13 mouse cellular contexts compared by ENCODE assay signal in genomic region chr12:12972756-12973435, GRCm38 (mm10). TPM values are rescaled to one million over a fixed set of nuclear protein-coding genes. Genes with fewer than 3 reads are reported as not detected.
DNase-seq lines count a peak whose midpoint lies in the region; ATAC-seq and TF ChIP-seq lines count a peak whose summit lies in the region.
"Had no signal": no experiment of that assay in that cellular context is flagged by ENCODE, and none has a peak within 500 bp of the region (broad histone marks: within the 10 kb centered on the region; RNA-seq: fewer than 3 reads in every experiment).

No protein-coding gene starts in this region.

- peak; percentile 7 for DNase-seq in embryo, embryonic 10 days (ENCODE audit: low spot score)
- DNase-seq in embryo, embryonic 9.5 days (ENCODE audit: extremely low spot score): no peak
- peak; percentile 34 for DNase-seq in embryo, embryonic 11 days
- peak; percentile 17 to 30 for DNase-seq in kidney, postnatal 4 days
- DNase-seq in thymus, adult 18-20 months: no peak
- DNase-seq in liver, postnatal 0 days: no peak
- DNase-seq in c-Kit-positive CD71-positive TER-119-positive erythroid progenitor cells, embryonic 14.5 days (ENCODE audit: low spot score): no peak

- H3K9ac ChIP-seq in heart, embryonic 11.5 days (ENCODE audit: low read depth, low read length): no peak overlapping the region
- no peak overlapping the region for H3K9ac ChIP-seq in liver, postnatal 0 days (replicated peaks)
- H3K9ac ChIP-seq: forebrain, embryonic 15.5 days; lung, embryonic 15.5 days; midbrain, embryonic 12.5 days; neural tube, embryonic 13.5 days had no signal

- H3K27me3 ChIP-seq in heart, embryonic 11.5 days (ENCODE audit: control insufficient read depth, insufficient read depth, low read length): no peaks in the 10 kb centered on the region
- H3K27me3 ChIP-seq in liver, postnatal 0 days (ENCODE audit: insufficient read depth, low read length): no peaks in the 10 kb centered on the region
- H3K27me3 ChIP-seq: forebrain, embryonic 15.5 days; lung, embryonic 15.5 days; midbrain, embryonic 12.5 days; neural tube, embryonic 13.5 days had no signal

- no peak; the same call in 1 of the 2 replicates for ATAC-seq in heart, embryonic 11.5 days (replicated peaks; ENCODE audit: insufficient number of reproducible peaks, low FRiP score, low TSS enrichment)
- no peak for ATAC-seq in liver, postnatal 0 days
- ATAC-seq: forebrain, embryonic 15.5 days had no signal

- TF ChIP-seq EP300 in liver, postnatal 0 days (IDR thresholded peaks at IDR 0.05; ENCODE audit: low read depth): no peak

- no peaks in the 10 kb centered on the region for H3K36me3 ChIP-seq in heart, embryonic 11.5 days (ENCODE audit: control insufficient read depth, insufficient read depth, low read length)
- H3K36me3 ChIP-seq in liver, postnatal 0 days (replicated peaks; ENCODE audit: insufficient read depth, low read length): no peaks in the 10 kb centered on the region
- H3K36me3 ChIP-seq: forebrain, embryonic 15.5 days; lung, embryonic 15.5 days; midbrain, embryonic 12.5 days; neural tube, embryonic 13.5 days had no signal

- H3K27ac ChIP-seq in heart, embryonic 11.5 days (ENCODE audit: low read depth, low read length): 0 out of 2 replicates have a peak overlapping the region, but pooled peaks have one; percentile 22
- H3K27ac ChIP-seq in liver, postnatal 0 days (ENCODE audit: low read depth): no peak overlapping the region
- H3K27ac ChIP-seq: forebrain, embryonic 15.5 days; heart, adult 2 months; lung, embryonic 15.5 days; midbrain, embryonic 12.5 days; neural tube, embryonic 13.5 days had no signal

- H3K4me3 ChIP-seq in heart, embryonic 11.5 days (ENCODE audit: low read depth, low read length): no peak overlapping the region
- no peak overlapping the region for H3K4me3 ChIP-seq in liver, postnatal 0 days (ENCODE audit: low read depth, low read length)
- H3K4me3 ChIP-seq: forebrain, embryonic 15.5 days; heart, adult 2 months; lung, embryonic 15.5 days; midbrain, embryonic 12.5 days; neural tube, embryonic 13.5 days had no signal

- 40% methylated on average over 8 of the region's 8 CpGs for WGBS in heart, embryonic 11.5 days (ENCODE audit: insufficient replicate concordance)
- WGBS in liver, postnatal 0 days (ENCODE audit: insufficient replicate concordance): 58% methylated on average over 8 of the region's 8 CpGs

- H3K4me1 ChIP-seq in heart, embryonic 11.5 days (ENCODE audit: control insufficient read depth, insufficient read depth, low read length): 0 out of 2 replicates have a peak, but pooled peaks cover 2% of the 10 kb centered on the region
- H3K4me1 ChIP-seq in liver, postnatal 0 days (ENCODE audit: insufficient read depth): no peaks in the 10 kb centered on the region
- H3K4me1 ChIP-seq: forebrain, embryonic 15.5 days; midbrain, embryonic 12.5 days had no signal

- no peak overlapping the region for H3K4me2 ChIP-seq in heart, embryonic 11.5 days
- H3K4me2 ChIP-seq in liver, postnatal 0 days (ENCODE audit: low read depth, low read length): no peak overlapping the region
- H3K4me2 ChIP-seq: forebrain, embryonic 15.5 days; lung, embryonic 15.5 days; midbrain, embryonic 12.5 days; neural tube, embryonic 13.5 days had no signal

- H3K9me3 ChIP-seq in heart, embryonic 11.5 days (replicated peaks; ENCODE audit: control insufficient read depth, low read length): no peaks in the 10 kb centered on the region
- no peaks in the 10 kb centered on the region for H3K9me3 ChIP-seq in liver, postnatal 0 days (ENCODE audit: low read length)
- H3K9me3 ChIP-seq: forebrain, embryonic 15.5 days; lung, embryonic 15.5 days; midbrain, embryonic 12.5 days; neural tube, embryonic 13.5 days had no signal

- no peak for TF ChIP-seq CTCF in liver, postnatal 0 days (IDR thresholded peaks at IDR 0.05; ENCODE audit: low read depth)

RNA-seq across cellular contexts. Expression of gene Mycn, which starts 31.2 kb away (rescaled TPM):
- polyA plus RNA-seq in heart, embryonic 11.5 days (2014; fragmentation: Nextera tagmentation; extraction: Ambion mirVana): 53.3 and 58.4 TPM in 2 replicates
- polyA plus RNA-seq in liver, postnatal 0 days (2015; fragmentation: Nextera tagmentation; extraction: Ambion mirVana): 1.2 and 1.3 TPM in 2 replicates

Comparison
In these comparisons a context has a peak if more than half of its experiments do, and no peak if none do; other contexts are left out.
1. DNase-seq: peak in embryo, embryonic 10 days (single experiment), embryo, embryonic 11 days (single experiment) and kidney, postnatal 4 days (2 of 2); none in embryo, embryonic 9.5 days (single experiment), thymus, adult 18-20 months (0 of 2), liver, postnatal 0 days (single experiment) and c-Kit-positive CD71-positive TER-119-positive erythroid progenitor cells, embryonic 14.5 days (single experiment).
2. RNA of gene Mycn, which starts 31.2 kb away (polyA plus RNA-seq): 53.3 to 58.4 TPM in heart, embryonic 11.5 days; 1.2 to 1.3 TPM in liver, postnatal 0 days; every median in the first group is over 10 times any median in the second.